Mouse (Mus musculus): ENCODE data around the gene Cdc42.

GRCm38 (mm10) chr4:137390196-137390595 is 32.7 kb upstream of the Cdc42 start:
- no peak for TF ChIP-seq CTCF (IDR thresholded peaks at IDR 0.05; ENCODE audit: borderline replicate concordance, control insufficient read depth, extremely low read depth, insufficient read depth, low read length, poor library complexity)
- no peak for TF ChIP-seq POLR2A (IDR thresholded peaks at IDR 0.05; ENCODE audit: control insufficient read depth, extremely low read depth, insufficient read depth, low read length, poor library complexity)

Measured in thymus, adult 2 months (tissue).